Mouse (Mus musculus): ENCODE measurements around the gene 2010003K11Rik. TPM values are rescaled to one million over a fixed set of nuclear protein-coding genes. Genes with fewer than 3 reads are reported as not detected.
"Not testable (repeated sequence)": the region's sequence is repeated elsewhere in the genome, so short reads cannot be mapped to it uniquely, and the experiment has no call there.

The 2010003K11Rik gene
- polyA plus RNA-seq, 1 experiment from 2014 or later, result not detected

DNA sequence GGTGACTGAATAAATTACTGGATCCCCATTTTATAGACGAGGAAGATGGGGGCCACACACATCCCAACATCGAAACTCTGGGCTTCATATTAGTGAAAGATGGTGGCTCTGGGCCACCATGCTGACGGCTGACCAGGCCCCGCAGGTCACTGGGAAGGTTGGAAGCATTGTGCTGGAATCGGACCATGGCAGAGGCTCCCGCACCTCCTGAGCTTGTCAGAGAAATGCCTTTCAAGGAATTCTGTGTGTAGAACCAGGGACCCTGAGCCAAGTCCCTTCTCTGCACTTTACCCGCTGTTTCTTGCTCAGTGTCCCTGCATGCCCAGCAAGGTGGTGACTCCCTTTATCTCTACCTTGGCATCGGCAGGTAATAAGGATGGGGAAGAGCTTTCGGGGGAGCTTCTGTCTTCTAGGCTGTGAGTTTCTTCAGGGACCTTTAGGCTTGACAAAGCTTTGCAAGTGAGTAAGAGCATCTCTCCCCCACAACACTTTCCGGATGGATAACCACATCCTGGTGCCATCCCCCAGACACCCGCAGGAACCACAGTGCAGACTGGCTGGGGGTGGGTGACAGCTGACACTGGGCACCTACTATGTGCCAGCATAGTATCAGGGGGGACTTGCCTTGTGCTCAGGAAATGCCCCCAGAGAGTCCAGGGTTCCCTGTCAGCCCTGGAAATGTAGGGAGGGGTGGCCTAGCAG lies 23.0 kb downstream of the 2010003K11Rik start:
- Histone ChIP-seq H3K4me2 (no peak overlapping the region), H3K9me3 (replicated peaks) (no peaks in the 10 kb centered on the region), H3K4me3 (no peak overlapping the region), H3K4me1 (peaks cover 16% of the 10 kb centered on the region), H3K27ac (no peak overlapping the region), H3K36me3 (no peaks in the 10 kb centered on the region), H3K9ac (no peak overlapping the region), H3K27me3 (replicated peaks) (peaks cover 91% of the 10 kb centered on the region)
- no peak for ATAC-seq
- WGBS (ENCODE audit: insufficient replicate concordance), result 45% methylated on average over 11 of the region's 11 CpGs

GRCm38 (mm10) chr19:4474739-4475138 lies 23.6 kb downstream of the 2010003K11Rik start:
- Histone ChIP-seq H3K9ac (no peak overlapping the region), H3K9me3 (replicated peaks) (no peaks in the 10 kb centered on the region), H3K27me3 (replicated peaks) (peaks cover 91% of the 10 kb centered on the region), H3K36me3 (no peaks in the 10 kb centered on the region), H3K4me2 (no peak overlapping the region), H3K27ac (no peak overlapping the region), H3K4me1 (peaks cover 16% of the 10 kb centered on the region), H3K4me3 (no peak overlapping the region)
- WGBS (ENCODE audit: insufficient replicate concordance), result 22% methylated on average over 3 of the region's 3 CpGs
- ATAC-seq, result no peak

GRCm38 (mm10) chr19:4473549-4473948 lies 24.8 kb downstream of the 2010003K11Rik start:
- no peak overlapping the region for H3K27ac ChIP-seq
- H3K4me3 ChIP-seq, result no peak overlapping the region
- no peaks in the 10 kb centered on the region for H3K9me3 ChIP-seq (replicated peaks)
- H3K9ac ChIP-seq, result no peak overlapping the region
- H3K27me3 ChIP-seq (replicated peaks), result peaks cover 88% of the 10 kb centered on the region
- peaks cover 16% of the 10 kb centered on the region for H3K4me1 ChIP-seq
- H3K36me3 ChIP-seq, result no peaks in the 10 kb centered on the region
- no peak overlapping the region for H3K4me2 ChIP-seq
- WGBS (ENCODE audit: insufficient replicate concordance), result 78% methylated on average over 5 of the region's 5 CpGs
- ATAC-seq, result no peak

GRCm38 (mm10) chr19:4468363-4468762 lies 30.0 kb downstream of the 2010003K11Rik start:
- Histone ChIP-seq H3K27me3 (replicated peaks) (peaks cover 46% of the 10 kb centered on the region), H3K27ac (no peak overlapping the region), H3K36me3 (no peaks in the 10 kb centered on the region), H3K9ac (no peak overlapping the region), H3K4me1 (peaks cover 8% of the 10 kb centered on the region), H3K4me2 (no peak overlapping the region), H3K9me3 (replicated peaks) (no peaks in the 10 kb centered on the region), H3K4me3 (no peak overlapping the region)
- ATAC-seq, result no peak
- WGBS (ENCODE audit: insufficient replicate concordance), result 20% methylated on average over 5 of the region's 5 CpGs

- Histone ChIP-seq H3K4me1 (peaks cover 8% of the 10 kb centered on the region), H3K9ac (no peak overlapping the region), H3K27ac (no peak overlapping the region), H3K36me3 (no peaks in the 10 kb centered on the region), H3K27me3 (replicated peaks) (peaks cover 15% of the 10 kb centered on the region), H3K4me2 (no peak overlapping the region), H3K4me3 (no peak overlapping the region), H3K9me3 (replicated peaks) (no peaks in the 10 kb centered on the region)
- 0 out of 2 replicates have a peak, but pooled peaks have one; percentile 10 for ATAC-seq
- WGBS (ENCODE audit: insufficient replicate concordance), result 51% methylated on average over 4 of the region's 4 CpGs
Measured at GRCm38 (mm10) chr19:4464666-4465065, 33.7 kb downstream of the 2010003K11Rik start.

DNA sequence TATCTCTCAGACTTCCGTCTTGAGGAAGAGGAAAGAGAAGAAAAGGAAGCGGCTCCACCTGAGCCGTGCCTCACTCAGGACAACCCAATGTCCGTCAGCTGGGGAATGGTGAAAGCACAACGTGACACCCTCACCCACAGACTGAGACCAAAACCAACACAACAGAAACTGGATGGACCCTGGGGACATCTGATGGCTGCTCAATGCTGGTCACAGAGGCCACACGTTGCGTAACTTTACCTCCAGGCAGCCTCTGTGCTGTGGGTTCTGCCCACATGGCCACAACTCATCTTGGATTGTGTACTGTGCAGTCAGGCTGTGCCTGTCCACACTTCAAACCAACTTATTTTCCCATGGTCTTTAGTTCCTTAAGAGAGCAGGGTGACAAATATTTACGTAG lies 36.4 kb downstream of the 2010003K11Rik start:
- Histone ChIP-seq H3K36me3 (no peaks in the 10 kb centered on the region), H3K4me1 (peaks cover 8% of the 10 kb centered on the region), H3K9me3 (replicated peaks) (no peaks in the 10 kb centered on the region), H3K27ac (no peak overlapping the region), H3K4me3 (no peak overlapping the region), H3K4me2 (no peak overlapping the region), H3K27me3 (replicated peaks) (peaks cover 14% of the 10 kb centered on the region), H3K9ac (no peak overlapping the region)
- peak; percentile 58 for ATAC-seq
- 30% methylated on average over 8 of the region's 8 CpGs for WGBS (ENCODE audit: insufficient replicate concordance)

- H3K4me1 ChIP-seq, result peaks cover 9% of the 10 kb centered on the region; the same call in 1 of the 2 replicates
- H3K9ac ChIP-seq, result no peak overlapping the region
- H3K4me2 ChIP-seq, result no peak overlapping the region
- 7% methylated on average over 11 of the region's 11 CpGs for WGBS (ENCODE audit: insufficient replicate concordance)
- no peaks in the 10 kb centered on the region for H3K9me3 ChIP-seq (replicated peaks)
- H3K27me3 ChIP-seq (replicated peaks), result peaks cover 42% of the 10 kb centered on the region
- H3K36me3 ChIP-seq, result no peaks in the 10 kb centered on the region
- ATAC-seq, result no peak
- H3K27ac ChIP-seq, result no peak overlapping the region
- no peak overlapping the region for H3K4me3 ChIP-seq
Measured at GRCm38 (mm10) chr19:4456227-4456626, 42.2 kb downstream of the 2010003K11Rik start.

GRCm38 (mm10) chr19:4455071-4455800 lies 43.1 kb downstream of the 2010003K11Rik start:
- H3K9me3 ChIP-seq (replicated peaks), result no peaks in the 10 kb centered on the region
- WGBS (ENCODE audit: insufficient replicate concordance), result 73% methylated on average over 15 of the region's 15 CpGs
- H3K4me2 ChIP-seq, result no peak overlapping the region
- ATAC-seq, result no peak
- peaks cover 13% of the 10 kb centered on the region; the same call in 1 of the 2 replicates for H3K4me1 ChIP-seq
- H3K27me3 ChIP-seq (replicated peaks), result peaks cover 47% of the 10 kb centered on the region
- no peak overlapping the region for H3K27ac ChIP-seq
- H3K9ac ChIP-seq, result no peak overlapping the region
- no peaks in the 10 kb centered on the region for H3K36me3 ChIP-seq
- no peak overlapping the region for H3K4me3 ChIP-seq

DNA sequence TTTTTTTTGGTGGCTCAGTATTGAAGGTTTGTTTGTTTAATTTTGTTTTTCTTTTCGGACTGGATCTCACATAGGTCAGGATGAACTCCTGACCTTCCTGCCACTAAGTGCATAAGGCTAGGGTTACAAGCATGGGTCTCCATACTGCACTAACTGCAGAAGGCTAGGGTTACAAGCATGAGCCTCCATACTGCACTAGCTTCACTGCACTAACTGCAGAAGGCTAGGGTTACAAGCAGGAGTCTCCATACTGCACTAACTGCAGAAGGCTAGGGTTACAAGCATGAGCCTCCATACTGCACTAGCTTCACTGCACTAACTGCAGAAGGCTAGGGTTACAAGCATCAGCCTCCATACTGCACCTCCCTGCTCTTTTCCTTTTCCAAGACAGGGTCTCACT lies 44.3 kb downstream of the 2010003K11Rik start:
- H3K9ac ChIP-seq; H3K27ac ChIP-seq; ATAC-seq; H3K4me2 ChIP-seq; H3K4me3 ChIP-seq; H3K9me3 ChIP-seq (replicated peaks); H3K36me3 ChIP-seq: not testable (repeated sequence)
- WGBS (ENCODE audit: insufficient replicate concordance), result 29% methylated on average over 1 of the region's 1 CpGs
- Histone ChIP-seq H3K4me1 (peaks cover 13% of the 10 kb centered on the region; the same call in 1 of the 2 replicates), H3K27me3 (replicated peaks) (peaks cover 47% of the 10 kb centered on the region)

GRCm38 (mm10) chr19:4452525-4452924 lies 45.9 kb downstream of the 2010003K11Rik start:
- no peak overlapping the region for H3K4me3 ChIP-seq
- no peaks in the 10 kb centered on the region for H3K36me3 ChIP-seq
- WGBS (ENCODE audit: insufficient replicate concordance), result 33% methylated on average over 4 of the region's 4 CpGs
- H3K9ac ChIP-seq, result no peak overlapping the region
- no peaks in the 10 kb centered on the region for H3K9me3 ChIP-seq (replicated peaks)
- peaks cover 43% of the 10 kb centered on the region for H3K27me3 ChIP-seq (replicated peaks)
- no peak for ATAC-seq
- no peak overlapping the region for H3K27ac ChIP-seq
- H3K4me2 ChIP-seq, result no peak overlapping the region
- H3K4me1 ChIP-seq, result peaks cover 13% of the 10 kb centered on the region; the same call in 1 of the 2 replicates

DNA sequence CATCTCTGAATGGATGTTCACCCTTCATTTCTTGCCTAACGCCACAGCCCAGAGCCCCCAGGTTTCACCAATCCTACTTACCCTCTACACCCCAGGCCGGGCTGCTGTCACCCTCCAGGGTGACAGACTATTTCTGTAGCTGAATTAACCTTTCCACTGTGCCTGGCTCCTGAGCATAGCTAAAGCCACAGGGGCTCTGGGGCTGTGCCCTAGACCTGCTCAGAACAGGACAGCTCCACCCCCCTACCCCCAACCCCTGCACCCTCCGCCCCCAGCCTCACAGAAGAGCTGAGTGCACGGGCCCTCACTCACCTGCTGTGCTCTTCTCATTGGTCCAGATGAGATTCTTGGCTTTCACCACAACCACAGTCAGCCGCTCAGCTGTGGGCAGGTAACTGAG lies 46.4 kb downstream of the 2010003K11Rik start:
- Histone ChIP-seq H3K9ac (peak overlapping the region; percentile 27; the same call in 1 of the 2 replicates), H3K4me3 (no peak overlapping the region), H3K36me3 (no peaks in the 10 kb centered on the region), H3K27me3 (replicated peaks) (peaks cover 38% of the 10 kb centered on the region), H3K9me3 (replicated peaks) (no peaks in the 10 kb centered on the region), H3K27ac (no peak overlapping the region), H3K4me1 (peaks cover 13% of the 10 kb centered on the region; the same call in 1 of the 2 replicates), H3K4me2 (no peak overlapping the region)
- no peak for ATAC-seq
- 38% methylated on average over 5 of the region's 5 CpGs for WGBS (ENCODE audit: insufficient replicate concordance)

DNA sequence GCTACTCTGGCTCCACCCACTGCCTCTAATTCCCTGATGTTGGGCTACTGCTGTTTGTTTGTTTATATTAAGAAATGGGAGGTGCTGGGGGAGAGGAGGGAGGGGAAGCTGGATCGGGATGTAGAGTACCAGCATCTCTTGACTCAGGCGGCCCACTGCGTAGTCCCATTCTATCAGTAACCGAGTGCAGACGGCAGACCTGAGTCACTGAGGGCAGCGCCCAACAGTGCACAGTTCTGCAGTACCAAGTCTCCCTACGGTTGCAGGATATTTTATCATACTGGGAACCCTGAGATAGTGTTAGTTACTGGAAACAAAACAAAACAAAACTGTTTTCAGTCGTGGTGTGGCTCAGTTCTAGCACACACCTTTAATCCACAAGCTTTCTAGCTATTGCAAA lies 47.3 kb downstream of the 2010003K11Rik start:
- Histone ChIP-seq H3K36me3 (no peaks in the 10 kb centered on the region), H3K9ac (no peak overlapping the region), H3K4me3 (no peak overlapping the region), H3K27ac (no peak overlapping the region), H3K4me2 (no peak overlapping the region), H3K9me3 (replicated peaks) (no peaks in the 10 kb centered on the region), H3K27me3 (replicated peaks) (peaks cover 30% of the 10 kb centered on the region), H3K4me1 (peaks cover 9% of the 10 kb centered on the region; the same call in 1 of the 2 replicates)
- 45% methylated on average over 8 of the region's 8 CpGs for WGBS (ENCODE audit: insufficient replicate concordance)
- ATAC-seq, result no peak
